Mouse (Mus musculus): Measurements from ENCODE around the gene Rab9.

Rab9 gene

GRCm38 (mm10) chrX:166479365-166479983, at the start of gene Rab9:
Gene Rab9 (minus strand): TSS chrX:166479867.
- peak; percentile 97 for DNase-seq

GRCm38 (mm10) chrX:166528126-166528525, 48.5 kb upstream of the Rab9 start:
- no peak for DNase-seq

- DNase-seq = no peak
Observed at GRCm38 (mm10) chrX:166525637-166526315, 46.1 kb upstream of the Rab9 start.

GRCm38 (mm10) chrX:166520782-166521181, 41.1 kb upstream of the Rab9 start:
- no peak for DNase-seq

GRCm38 (mm10) chrX:166518345-166518744, 38.7 kb upstream of the Rab9 start, which contains the start of gene Tceanc:
Gene Tceanc (minus strand): TSS chrX:166518567.
- peak; percentile 10 to 11 for DNase-seq

- DNase-seq = no peak
Observed at GRCm38 (mm10) chrX:166516631-166517030, 37.0 kb upstream of the Rab9 start.

GRCm38 (mm10) chrX:166515923-166516322, 36.3 kb upstream of the Rab9 start:
- no peak for DNase-seq

- peak; percentile 35 to 52 for DNase-seq
Observed at GRCm38 (mm10) chrX:166514035-166514434, 34.4 kb upstream of the Rab9 start.

- DNase-seq = no peak
Observed at GRCm38 (mm10) chrX:166512071-166512470, 32.4 kb upstream of the Rab9 start.

GRCm38 (mm10) chrX:166511107-166511506, 31.4 kb upstream of the Rab9 start:
- DNase-seq = no peak

- DNase-seq = peak; percentile 92 to 96
Observed at GRCm38 (mm10) chrX:166509761-166510738, 30.4 kb upstream of the Rab9 start.

GRCm38 (mm10) chrX:166504421-166504820, 24.8 kb upstream of the Rab9 start:
- no peak for DNase-seq

- DNase-seq = no peak
Observed at GRCm38 (mm10) chrX:166499496-166500190, 20.0 kb upstream of the Rab9 start.

- DNase-seq = no peak
Observed at GRCm38 (mm10) chrX:166497771-166498170, 18.1 kb upstream of the Rab9 start.

- no peak for DNase-seq
Observed at GRCm38 (mm10) chrX:166495052-166495451, 15.4 kb upstream of the Rab9 start.

- DNase-seq = peak in 1 of 2 experiments; percentile 3
Observed at GRCm38 (mm10) chrX:166478631-166479364, 869 bp downstream of the Rab9 start.

- no peak for DNase-seq
Observed at GRCm38 (mm10) chrX:166477393-166477792, 2.3 kb downstream of the Rab9 start.

- DNase-seq = no peak
Observed at GRCm38 (mm10) chrX:166472612-166473011, 7.1 kb downstream of the Rab9 start.

GRCm38 (mm10) chrX:166468321-166468720, 11.3 kb downstream of the Rab9 start:
- no peak for DNase-seq

GRCm38 (mm10) chrX:166455525-166455924, 24.1 kb downstream of the Rab9 start:
- DNase-seq = no peak

- no peak for DNase-seq
Observed at GRCm38 (mm10) chrX:166454331-166454730, 25.3 kb downstream of the Rab9 start.

- DNase-seq = no peak
Observed at GRCm38 (mm10) chrX:166453532-166453931, 26.1 kb downstream of the Rab9 start.

Measured in kidney, postnatal 4 days (tissue).